Mouse (Mus musculus) yolk sac, embryonic 10.5 days (tissue): ENCODE measurements around the gene Olfr550.
"Not testable (repeated sequence)": the region's sequence is repeated elsewhere in the genome, so short reads cannot be mapped to it uniquely, and the experiment has no call there.

Experiments used
- DNase-seq: peaks from one replicate; pipeline ENCODE4 v3.0.0-alpha.2; 2017; ENCODE audit warnings: low spot score

Gene Olfr550

DNA sequence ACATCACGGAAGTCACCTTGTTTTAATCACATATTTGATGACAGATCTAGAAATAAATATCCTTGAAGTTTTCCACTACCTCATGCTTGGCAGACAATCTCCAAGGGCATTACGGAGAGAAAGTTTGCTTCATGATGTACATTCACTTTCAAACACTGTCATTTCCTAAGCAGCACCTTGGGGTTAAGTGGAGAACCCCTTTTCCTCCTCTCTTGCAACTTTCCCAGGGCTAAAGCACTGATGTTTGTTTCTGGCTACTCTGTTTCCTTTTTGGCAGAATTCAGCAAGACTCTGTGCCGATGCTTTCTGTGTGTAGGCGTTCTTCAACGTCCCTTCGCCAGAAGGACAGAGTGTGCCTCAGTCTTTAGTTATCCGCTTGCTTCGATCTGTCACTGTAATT lies at the start of gene Olfr550:
TSS of gene Olfr550 (plus strand) at position 301 of the 400 bp plus-strand sequence.
- no peak for DNase-seq

DNA sequence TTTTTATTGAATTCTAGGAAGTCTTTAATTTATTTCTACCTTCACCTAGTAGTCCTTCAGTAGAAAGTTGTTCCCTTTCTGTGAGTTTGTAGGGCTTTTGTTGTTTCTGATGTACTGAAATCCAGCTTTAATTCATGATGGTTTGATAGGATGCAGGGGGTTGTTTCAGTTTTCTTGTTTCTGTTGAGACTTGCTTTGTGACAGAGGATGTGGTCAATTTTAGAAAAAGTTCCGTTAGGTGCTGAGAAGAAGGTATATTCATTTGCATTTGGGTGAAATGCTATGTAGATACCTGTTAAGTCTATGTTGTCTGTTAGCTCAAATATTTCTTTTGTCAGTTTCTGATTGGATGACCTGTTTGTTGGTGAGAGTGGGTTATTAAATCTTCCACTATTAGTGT lies 42.2 kb upstream of the Olfr550 start:
- no peak for DNase-seq

DNA sequence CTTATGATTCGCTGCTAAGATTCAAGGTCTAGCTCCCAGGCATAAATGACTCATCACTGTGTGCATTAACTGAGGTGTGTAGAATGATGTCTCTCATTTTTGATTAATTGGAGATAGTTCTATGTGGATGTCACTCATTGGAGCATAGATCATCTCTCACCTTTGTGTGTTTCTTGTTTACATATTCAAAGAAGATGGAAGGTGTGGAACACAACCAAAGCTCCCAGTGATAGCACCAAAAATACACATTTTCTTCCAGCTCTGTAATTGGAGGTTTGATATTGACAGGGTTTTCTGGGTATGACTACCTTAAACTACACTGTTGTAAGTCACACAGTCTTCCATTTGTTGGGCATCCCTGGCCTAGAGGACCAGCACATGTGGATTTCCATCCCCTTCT lies 36.8 kb upstream of the Olfr550 start, which contains the start of gene Olfr547:
TSS of gene Olfr547 (plus strand) at position 301 of the 400 bp plus-strand sequence.
- no peak for DNase-seq

DNA sequence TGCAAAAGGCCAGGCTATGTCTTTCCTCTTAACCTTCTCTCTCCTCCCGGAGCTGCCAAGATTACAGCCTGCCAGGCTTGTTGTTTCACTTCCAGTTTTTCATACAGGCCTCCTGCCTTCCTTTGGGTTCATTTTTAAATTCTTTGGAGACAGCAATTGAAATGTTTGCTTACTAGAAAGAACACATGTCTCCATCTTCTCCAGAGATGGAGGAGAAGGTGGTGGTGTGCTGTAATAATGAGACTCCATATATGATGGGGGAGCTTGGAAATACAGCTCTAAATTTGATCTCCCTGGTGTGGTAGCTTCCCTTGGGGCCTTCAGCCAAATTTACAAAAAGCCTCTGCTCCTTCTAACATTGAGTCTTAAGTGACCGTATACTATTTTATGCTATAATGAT lies 30.6 kb upstream of the Olfr550 start, which contains the start of gene Olfr548-ps1:
TSS of gene Olfr548-ps1 (plus strand) at position 301 of the 400 bp plus-strand sequence.
- no peak for DNase-seq

DNA sequence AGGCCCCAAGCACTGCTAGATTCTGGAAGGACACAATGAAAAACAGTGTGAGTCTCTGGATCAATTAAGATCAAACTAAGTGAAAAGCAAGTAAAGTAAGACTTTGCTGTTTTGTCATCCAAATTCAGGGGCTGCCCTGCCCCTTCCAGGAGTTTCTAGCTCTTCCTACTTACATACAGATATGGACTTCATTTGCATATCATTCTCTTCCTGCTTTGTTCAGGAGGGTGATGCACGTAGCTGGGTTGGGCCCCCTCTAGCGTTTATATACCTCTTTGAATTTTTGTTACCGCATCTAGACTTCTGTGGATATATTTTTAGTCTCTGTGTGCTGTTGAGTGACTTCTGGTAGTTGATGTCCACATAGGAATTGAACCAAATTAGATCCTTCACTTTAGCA lies 30.0 kb upstream of the Olfr550 start:
- no peak for DNase-seq

- no peak for DNase-seq
Measured at GRCm38 (mm10) chr7:102549570-102549969, 21.7 kb upstream of the Olfr550 start, which contains the start of gene Olfr549. Gene Olfr549, plus strand, starts transcription at chr7:102549870.

DNA sequence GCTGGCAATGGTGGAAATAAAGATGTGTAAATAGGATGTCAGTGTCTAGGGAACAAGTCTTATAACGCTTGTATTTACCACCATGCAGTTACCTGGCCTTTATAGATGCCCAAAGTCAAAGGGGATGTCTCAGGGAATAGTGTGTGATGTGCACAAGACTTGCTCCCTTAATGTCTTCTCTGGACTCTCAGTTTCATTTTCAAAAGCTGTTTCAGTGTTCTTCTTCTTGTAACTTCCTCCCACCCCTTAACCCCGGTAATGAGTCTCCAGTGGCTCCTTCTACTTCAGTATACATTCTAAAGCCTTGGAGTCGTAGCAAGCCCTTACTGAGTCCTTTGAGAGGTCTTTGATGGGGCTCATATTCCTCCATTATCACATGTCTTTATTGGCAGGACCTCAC lies 18.0 kb upstream of the Olfr550 start:
- DNase-seq: no peak

GRCm38 (mm10) chr7:102564999-102565997 lies 5.9 kb upstream of the Olfr550 start, which contains the start of gene Trim21:
Gene Trim21, minus strand, starts transcription at chr7:102565486.
- peak; percentile 90 for DNase-seq

DNA sequence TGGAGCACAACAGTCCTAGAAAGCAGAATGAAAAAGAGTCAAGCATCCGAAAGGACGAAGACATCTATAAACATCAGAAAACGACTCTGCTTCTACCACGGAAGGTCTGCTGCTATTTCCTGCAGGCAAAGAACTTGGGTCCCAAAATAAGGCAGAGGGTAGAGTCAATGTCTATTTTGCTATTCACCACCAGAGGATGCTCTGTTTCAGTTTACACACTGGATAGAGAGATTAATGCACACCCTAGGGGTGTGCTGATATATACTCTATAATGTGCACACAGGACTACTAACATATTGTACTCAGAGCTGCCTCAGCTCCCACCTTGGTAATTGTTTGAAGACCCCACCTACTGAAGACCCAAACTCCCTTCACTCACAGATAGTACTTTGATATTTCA lies 5.0 kb upstream of the Olfr550 start:
- DNase-seq: no peak

DNA sequence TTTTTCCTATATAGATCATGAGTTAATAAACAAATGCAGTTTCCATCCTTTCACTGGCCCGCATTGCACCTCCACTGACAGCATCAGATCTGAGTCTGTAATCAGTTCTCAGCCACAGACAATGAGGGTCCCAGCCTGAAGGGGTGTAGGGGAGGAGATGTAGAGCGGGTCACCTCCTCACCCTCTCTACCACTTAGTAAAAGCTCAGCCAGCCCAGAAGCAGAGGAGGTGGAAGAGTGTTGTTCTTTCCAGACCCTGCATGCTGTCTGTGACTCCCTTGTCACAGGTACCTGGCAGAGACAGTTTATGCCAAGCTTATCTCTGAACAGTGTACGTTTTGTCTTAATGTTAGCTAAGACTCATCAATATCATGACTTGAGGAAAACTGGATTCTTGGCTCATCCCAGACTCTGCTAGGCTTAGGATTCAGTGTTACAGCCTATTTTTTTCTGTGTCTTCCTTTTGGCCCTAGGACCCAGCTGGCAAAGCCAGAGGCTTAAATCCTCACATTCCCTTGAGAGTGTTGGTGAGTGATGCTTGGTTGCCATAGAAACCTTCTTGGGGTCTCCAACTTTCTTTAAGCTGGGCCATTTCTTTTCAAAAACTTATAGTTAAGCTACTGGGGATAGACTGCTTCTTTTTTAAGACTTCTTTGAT lies 2.1 kb downstream of the Olfr550 start:
- DNase-seq: no peak

- no peak for DNase-seq
Measured at GRCm38 (mm10) chr7:102575998-102576397, 4.8 kb downstream of the Olfr550 start.

GRCm38 (mm10) chr7:102591786-102592185 lies 20.5 kb downstream of the Olfr550 start, which contains the start of gene Olfr551:
Gene Olfr551, minus strand, starts transcription at chr7:102591886.
- no peak for DNase-seq

DNA sequence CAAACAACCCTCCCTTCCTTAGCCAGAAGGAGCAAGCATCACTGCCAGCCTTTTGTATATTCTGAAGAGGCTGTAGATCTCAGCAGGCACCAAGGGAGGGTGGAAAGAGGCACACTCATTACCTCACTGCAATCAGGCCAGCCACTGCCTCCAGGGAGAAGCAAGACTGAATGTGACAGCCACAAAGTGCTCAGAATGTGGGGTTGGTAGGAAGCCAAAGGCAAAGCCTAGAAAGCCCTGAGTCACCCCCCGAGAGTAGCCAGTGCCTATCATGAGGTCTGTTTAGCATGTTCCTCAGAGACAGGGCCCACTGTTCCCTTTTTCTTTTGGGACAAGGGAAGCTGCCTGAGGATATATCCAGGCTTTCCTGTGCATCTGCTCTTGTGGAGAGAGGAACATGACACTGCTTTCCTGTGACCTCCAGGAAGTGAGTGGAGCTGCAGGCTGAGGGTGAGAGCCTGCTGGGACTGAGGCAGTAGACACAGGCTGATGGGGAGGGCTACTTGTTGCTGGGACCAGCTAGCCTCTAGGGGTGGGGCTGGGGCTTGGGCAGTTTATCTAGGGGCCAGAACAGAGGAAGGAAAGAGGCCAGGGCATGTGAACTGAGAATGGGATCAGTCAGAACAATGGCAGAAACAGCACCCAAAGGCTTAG lies 26.3 kb downstream of the Olfr550 start, which contains the start of gene Olfr552:
TSS of gene Olfr552 (plus strand) at position 393 of the 654 bp plus-strand sequence.
- DNase-seq: no peak

DNA sequence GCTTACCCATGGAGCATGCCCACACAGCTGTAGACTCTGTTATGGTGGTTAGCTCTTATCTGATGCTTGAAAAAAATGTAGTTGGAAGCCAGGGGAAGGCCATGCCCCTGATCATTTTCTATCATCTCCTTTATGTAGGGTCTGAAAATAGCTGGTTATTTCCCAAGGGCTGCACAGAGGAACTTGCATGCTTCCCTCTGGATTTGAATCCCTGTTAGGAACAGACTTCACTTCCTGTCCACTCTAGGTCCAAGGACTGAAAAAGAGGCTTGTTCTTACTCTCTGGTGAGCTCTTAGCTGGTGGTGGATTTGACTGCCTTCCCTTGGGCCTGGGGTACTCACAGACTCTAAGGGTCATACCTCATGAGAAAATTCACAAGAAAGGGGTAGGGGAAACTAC lies 46.9 kb downstream of the Olfr550 start, which contains the start of gene Olfr553:
TSS of gene Olfr553 (minus strand) at position 101 of the 400 bp plus-strand sequence.
- DNase-seq: no peak

DNA sequence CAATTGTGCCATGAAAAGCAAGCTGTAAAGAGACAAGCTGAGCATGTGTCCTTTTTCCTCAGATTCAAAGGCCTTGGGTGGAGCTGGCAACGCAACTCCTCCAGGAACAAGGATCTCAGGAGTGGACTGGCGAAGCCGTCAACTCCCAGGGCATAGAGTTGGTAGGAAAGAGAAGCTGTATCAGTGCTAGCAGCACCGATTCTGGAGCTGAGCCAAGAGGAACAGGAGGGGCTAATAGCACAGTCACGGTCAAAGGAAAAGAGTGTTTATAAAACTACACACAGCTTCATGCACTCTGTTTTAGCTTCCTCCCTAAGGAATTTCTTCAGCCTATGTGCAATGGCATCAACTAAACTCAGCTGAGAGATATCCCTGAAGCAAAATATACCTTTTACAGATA lies 48.4 kb downstream of the Olfr550 start:
- DNase-seq: peak; percentile 2

- not testable (repeated sequence) for DNase-seq
Measured at GRCm38 (mm10) chr7:102620368-102620767, 49.1 kb downstream of the Olfr550 start.
